Mouse (Mus musculus) right cerebral cortex, postnatal 25 days (tissue): ENCODE measurements around the gene Ppp1r9a.

Experiments
- DNase-seq: peaks from one replicate; pipeline ENCODE4 v3.0.0; 2022

Gene Ppp1r9a

DNA sequence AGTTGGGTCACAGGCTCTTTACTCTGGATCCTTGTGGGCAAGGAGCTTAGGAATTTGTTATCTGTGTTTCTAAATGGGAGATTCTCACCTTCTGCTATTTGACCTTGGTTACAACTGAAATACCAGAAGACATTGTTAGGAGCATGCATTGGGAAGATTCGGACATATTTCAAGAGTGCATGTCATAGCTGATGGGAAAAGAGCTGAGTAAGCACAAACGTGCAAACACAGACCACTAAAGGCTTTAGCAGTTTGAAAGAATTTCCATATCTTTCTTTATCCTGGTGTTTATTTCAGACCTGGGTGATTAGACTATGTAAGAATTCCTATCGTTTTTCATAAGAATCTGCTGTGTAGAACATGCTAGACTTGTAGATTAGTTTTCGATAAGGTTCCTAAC, 59.5 kb downstream of the Ppp1r9a start:
- DNase-seq = no peak

DNA sequence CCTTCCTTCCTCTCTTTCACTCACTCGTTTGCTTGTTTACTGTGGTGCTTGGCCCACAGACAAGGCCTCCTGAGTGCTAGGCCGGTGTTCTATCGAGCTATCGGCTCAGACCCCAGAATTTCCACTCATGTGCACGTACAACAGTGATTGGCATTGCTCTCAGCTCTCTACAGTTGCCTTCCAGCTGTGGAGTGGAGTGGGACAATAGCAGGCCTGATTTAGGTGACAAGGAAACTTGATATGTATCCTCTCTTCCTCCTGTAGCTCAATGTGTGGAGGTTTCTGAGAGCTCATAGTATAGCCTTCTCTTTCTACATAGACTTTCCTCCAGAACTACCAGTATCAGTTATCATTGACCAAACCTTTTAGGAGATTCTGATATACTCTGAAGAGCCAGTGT, 60.3 kb downstream of the Ppp1r9a start:
- no peak for DNase-seq

DNA sequence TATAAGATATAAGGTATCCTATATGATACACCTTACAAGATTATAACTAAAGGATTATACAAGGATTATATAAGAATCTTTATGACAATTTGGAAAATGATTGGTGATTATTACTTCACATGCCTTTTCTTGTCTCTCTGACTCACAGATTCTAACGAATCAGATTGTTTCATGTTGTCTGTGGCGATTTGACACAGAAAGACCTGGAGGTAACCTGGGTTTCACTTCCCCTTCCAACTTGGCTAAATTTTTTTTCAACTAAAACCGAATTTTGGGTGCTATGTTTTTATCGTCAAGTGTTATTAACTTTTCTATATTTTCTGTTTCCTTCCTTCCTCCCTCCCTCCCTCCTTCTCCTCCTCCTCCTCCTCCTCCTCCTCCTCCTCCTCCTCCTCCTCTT, 64.5 kb downstream of the Ppp1r9a start:
- no peak for DNase-seq

DNA sequence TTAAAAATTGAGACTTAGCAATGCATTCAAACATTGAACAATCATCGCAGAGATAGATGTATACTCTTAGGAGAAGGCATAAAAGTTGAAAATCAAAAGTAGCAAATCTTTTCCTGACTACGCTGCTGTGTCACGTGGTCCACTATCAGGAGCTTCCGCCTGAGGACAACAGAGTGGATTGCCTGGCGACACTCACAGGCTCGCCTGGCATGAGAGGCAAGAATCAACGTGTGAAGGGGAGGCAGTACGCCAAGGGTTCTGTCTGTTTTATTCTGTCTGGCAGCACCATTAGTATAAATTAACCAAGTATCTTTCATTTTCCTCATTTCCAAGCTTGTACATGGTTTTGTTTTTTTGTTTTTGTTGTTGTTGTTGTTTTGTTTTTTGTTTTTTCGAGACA, 68.5 kb downstream of the Ppp1r9a start:
- DNase-seq = no peak

DNA sequence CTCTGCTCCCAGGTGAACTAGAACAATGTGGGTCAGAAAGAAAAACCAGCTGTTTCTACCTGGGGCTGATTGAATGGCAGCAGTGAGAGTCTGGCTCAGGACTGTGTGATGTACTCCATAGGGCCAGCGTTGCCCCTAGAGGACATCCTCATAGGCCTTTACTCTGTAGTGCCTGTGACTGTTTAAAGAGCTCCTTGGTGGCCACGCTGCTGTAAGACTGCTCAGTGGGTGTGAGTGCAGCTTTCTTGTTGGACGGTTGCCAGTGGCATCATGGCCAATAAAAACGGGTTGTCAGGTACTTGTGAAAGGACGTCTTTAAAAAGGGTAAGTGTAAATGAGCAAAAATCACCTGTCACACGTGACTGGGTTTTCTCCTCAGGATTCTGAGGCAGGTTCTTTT, 70.1 kb downstream of the Ppp1r9a start:
- DNase-seq = no peak

DNA sequence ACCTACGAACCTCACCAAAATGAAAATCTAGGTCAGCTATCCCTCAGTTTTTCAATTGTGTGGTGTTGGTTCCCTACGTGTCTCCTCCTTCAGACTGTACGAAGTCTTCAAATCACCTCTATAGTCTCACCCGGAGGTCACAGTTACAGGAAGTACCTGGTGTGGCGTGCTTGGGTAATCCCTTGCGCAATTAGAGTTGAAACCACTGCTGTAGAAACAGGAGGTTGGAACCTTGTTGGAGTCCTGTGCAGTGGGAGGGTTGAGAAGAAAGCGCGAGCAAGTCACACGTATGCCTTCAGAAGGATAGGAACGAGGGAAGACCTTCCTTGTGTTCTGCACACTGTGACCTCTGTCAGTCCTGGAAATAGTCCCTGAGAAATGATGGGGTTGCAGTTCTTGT, 70.6 kb downstream of the Ppp1r9a start:
- DNase-seq = no peak

DNA sequence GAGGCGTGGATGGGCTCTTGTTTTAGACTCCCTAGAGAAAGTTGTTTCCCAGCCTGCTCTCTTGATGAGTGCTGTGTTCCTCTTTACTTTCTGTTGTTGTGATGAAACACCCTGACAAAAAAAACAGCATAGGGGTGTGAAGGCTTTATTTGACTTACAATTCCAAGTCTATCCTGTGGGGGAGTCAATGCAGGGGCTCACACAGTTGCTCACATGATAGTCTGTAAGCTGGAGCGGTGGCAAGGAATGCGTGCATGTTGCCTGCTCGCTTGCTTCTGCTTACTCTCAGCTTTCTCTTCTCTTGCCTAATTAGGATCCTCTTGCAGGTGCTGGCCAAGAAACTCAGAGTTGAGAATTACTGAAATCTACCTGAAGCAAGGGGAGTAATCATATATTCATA, 74.8 kb downstream of the Ppp1r9a start:
- DNase-seq = no peak

DNA sequence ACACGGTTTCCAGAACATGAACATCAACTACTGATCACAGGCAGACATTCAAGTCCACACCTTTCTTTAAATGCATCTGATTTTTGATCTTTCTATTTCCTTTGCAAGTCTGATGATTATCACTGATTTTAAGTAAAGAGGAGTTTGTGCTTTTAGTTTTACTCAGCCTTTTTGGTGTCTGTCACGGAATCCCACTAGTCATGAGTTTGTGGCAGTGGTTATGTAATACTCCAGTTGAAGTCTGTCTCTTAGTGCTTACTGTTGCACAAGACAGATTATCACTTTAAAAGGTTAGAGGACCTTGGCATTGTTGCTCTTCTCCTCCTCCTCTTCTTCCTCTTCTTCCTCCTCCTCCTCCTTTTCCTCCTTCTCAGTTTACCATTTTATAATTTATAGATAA, 75.5 kb downstream of the Ppp1r9a start:
- no peak for DNase-seq

DNA sequence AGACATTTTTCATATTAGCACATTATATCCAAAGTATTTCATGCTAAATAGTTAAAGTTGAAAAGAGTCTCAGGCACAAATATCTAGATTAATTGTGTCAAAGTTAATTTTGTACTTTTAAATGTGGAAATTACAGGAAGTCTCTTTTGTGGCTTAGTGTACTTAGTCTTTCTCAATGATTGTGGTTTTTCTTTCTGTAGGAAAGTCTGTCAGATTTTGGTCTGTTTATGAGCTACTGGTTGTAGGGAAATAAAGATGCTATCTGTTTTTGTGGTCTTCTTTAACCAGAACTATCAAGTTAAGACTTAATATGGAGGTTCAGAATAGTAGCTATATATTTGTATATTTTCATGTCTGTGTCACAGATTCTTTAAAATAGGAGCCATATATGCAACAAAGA, 76.2 kb downstream of the Ppp1r9a start:
- no peak for DNase-seq

DNA sequence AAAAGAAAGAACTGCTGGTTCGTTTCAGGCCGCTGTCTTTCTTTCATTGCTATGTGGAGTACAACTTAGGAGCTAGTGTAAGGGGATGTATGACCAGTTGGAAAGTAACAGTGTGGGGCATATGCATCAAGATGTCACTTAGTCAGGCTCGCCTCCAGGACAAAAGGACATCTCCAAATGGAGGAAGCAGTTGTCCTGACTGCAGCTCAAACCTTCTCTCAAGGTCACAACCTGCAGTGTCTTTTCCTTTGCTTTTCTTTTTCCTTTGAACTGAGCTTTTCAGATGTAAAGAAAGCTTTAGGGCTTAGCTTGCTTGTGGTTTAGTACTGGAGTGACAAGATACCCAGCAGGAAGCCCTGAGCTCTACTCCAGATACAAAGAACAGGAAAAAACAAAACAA, 77.4 kb downstream of the Ppp1r9a start:
- DNase-seq = no peak

DNA sequence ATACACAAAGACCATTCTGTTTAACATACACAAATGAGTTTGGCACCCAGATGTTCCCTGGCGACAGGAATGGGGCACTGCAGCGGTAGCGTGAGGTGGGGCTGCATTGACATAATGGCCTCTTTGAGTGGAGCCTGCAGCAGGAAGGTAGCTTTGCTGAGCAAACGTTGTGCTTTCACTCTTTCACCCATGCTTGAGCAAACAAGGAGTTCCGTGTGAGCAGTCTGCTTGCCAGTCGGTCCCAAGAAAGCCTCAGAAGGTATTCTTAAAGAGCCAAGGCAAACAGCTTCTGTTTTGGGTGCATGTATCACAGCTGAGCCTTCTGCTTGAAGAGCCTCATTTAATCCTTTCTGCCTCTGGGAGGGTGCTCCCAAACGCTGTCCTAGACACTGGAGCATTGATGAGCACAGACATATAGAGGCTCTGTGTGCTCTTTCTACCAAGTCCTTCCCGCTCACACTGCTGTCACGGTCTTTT, 80.0 kb downstream of the Ppp1r9a start:
- no peak for DNase-seq

DNA sequence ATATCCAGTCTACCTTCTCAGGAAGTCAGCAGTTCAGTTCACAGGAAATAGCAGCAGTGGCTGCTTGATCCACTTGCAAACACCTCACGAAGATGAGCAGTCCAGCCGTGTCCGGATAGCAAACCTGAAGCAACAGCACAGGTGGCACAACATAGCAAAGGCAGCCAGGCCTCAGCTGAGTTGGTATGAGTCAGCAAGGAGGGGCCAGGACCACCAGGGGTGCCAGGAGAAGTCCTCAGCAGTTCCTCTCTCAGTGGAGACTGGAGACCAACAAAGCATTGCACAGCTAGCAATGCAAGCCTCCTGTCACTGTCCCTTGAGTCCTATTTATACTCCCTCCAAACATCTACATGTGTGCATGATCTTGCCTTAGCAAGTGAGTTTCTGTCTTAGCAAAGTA, 83.0 kb downstream of the Ppp1r9a start:
- DNase-seq = no peak

DNA sequence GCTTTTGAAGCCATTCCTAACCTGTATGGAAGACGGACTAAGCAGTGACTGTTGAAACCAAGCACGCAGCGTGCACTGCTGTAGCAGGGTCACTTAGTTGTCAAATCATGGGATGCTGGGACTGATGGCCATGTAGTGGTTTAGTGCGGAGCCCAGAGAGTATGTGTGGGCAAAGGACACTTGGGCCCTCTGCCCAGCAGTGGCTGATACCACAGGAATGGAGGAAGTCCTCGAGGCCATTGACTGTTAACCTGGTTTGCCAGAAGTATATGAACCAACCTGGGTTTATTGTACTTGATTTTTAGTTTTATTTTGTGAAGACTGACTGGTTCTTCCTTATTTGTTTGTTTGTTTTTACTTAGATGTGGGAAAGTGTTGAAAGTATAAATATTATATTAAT, 84.4 kb downstream of the Ppp1r9a start:
- DNase-seq = no peak

DNA sequence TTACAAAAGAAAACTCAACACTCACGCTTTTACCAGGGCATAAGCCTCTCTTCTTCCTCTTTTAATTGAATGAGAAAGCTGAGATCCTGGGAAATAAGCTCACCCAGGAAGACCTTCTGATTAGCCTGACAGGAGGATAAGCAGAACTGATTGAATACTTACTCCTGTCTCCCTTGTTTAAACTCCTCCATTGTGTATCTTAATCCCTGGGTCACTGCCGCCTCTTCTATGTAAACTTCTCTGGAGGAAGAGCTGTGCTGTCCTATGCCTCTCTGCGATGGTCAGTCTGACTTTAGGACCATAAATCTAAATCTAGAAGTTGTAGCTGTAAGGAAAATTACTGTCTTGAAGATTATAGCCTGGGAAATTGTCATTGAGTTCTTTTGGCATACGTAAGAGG, 86.0 kb downstream of the Ppp1r9a start:
- no peak for DNase-seq

DNA sequence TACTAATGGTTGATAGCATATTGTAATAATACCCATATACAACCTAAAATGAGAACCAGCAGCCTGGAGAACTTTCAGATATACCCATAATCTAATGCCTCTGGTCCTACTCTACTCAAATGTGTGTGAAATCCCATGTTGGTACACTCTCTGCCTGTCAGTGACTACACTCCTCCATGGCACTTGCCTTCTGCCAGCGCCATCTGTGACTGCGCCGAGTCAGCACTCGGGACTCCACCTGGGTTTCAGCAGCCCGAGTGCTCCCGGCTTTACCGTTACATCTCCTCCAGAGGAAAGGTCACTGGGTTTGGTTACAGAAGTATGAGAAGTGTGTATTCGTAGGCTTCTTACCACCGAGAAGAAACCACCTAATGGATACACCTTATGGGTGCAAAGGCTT, 89.6 kb downstream of the Ppp1r9a start:
- no peak for DNase-seq

DNA sequence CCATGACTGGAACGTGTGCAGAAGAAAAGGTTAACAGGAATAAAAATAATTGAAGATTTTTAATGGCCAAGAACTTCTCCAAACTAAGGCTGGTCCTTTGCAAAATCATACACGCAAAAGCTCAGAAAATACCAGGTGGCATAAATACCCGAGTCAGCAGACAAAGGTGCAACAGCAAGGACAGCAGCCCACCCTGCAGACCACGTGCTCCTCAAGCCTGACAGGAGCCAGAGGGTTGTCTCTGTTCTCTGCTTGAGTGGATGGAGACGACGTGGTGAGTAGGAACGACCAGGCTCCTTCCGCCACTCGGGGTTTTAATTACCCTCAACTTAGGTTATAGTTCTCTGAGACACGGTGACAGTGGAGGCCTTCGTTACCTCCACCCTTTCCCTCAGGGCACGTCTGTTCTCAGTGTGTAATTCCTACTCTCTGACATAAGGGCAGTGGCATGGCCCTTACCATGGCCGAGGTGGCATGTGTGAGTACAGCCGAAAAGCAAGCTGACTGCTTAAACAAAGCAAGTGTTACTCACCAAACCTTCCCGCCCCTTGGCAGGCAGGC, 91.0 kb downstream of the Ppp1r9a start:
- DNase-seq = no peak

DNA sequence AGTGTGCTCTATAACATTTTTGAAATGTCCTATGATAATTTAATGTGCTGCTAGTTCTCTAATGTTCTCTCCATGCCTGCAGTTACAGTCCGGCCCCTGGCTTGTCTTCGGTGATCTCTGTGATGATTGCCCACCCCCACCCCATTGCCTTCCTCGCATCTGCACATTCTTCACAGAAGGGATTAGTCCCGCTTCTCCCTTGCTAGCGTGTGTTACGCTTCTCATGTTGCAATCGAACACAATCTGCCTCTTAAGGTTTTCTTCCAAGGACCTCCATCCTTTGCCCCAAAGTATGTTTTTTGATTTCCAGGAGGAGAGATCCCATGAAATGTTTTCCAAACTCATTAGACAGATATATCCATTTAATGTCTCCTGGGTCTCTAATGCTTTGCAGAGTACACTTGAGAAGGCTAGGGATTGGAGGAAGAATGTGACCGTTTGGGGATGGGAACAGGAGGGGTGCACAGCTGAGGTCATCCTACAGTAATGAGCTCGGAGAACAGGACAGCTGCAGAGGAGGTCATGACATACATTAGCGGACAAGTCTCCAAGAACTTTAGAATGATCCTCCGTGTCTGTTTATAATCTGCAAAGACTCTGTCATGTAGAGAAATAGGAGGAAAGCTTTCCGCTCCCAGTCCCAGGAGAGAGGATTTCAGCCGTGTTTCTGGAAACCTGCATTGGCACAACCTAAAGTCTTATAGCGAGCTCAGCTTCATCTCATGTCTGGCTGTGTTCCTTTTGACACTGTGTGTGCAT, 91.6 kb downstream of the Ppp1r9a start:
- no peak for DNase-seq

DNA sequence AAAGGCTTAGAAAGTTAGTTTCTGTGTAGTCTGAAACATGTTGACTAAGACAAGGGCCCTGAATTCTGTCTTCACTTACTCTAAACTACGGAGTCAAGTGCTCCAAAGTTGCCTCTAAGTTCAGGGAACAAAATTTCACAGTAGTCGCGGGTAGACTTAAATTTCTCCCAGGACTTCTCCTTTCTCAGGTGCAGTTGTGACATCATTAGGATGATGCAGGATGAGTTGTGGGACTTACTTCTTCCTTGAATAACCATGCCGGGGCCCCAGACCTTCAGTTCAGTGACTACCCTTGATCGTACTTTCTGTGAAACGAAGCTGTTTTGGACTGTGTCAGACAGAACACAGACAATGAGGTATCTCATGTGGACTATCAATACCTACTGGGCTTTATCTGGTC, 94.9 kb downstream of the Ppp1r9a start:
- no peak for DNase-seq

DNA sequence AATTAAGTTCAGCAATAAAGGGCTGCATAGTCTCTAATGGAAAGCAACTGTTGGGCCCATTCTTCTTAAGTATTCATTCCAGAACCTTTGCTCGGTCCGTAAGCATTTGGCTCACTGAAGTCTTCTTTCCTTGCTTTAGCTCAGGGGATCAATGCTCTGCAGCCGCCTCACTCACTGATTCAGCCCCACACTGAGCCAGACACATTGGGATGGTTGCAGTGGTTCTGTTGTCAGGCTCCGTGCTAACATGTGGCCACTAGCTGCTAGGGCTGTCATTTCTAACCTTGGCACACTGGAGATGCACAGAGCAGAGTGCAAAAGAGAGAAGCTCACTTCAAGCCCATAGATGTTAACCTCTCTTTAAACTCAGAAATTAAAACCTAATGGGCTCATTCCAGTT, 96.2 kb downstream of the Ppp1r9a start:
- DNase-seq = no peak

DNA sequence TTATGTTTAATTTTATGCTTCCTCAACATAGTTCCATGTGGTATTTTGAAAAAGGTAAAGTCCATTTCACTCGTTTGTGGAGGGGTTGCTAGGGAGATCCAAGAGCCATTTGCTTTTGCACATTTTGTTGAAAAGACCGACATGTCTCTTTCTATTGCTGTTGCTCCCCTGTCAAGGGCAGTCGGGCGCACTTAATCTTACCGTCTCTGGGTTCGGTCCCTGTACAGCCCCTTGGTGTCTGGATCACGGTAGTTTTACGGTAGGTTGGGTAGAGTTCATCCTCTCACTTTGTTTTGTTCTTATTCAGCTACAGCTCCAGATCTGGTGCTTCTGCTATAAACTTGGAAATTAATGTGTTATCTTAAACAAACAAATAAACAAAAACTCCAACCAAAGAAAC, 98.1 kb downstream of the Ppp1r9a start:
- no peak for DNase-seq

DNA sequence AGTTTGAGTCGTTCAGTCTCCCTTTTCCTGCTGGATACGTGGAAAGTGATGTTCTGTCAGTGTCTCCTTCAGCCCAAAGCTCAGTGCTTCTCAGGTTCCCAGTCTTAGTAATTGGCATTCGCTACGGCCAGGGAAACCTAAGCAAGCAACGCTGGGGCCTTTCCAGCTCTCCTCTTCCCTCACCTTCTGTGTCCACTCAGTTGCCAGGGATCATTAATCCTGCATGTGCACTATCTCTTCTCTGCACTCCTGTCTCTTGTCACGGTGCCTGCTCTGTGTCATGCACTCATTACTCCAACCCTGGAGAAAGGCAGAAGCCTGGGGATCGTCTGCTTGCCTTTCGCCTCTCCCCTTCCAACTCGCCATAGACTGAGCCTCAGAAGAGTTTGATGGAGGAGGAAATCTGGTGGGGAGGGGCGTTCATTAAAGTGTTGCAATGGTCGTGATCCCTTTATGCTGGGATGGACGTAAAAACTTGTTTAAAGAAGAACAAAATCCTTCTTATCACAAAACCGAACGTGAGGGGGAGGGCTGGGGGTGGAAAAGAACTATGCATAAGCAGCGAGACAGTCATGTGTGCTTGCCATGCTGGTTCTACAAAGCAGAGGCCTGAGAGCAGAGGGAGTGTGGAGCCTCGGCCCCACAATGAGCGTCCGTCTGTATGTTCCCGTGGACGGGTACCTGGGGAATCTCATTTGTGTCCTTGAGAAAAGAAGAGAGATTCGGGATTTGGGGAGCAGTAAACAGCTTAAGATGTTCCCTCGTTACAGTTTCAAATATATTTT, 103.0 kb downstream of the Ppp1r9a start:
- DNase-seq = no peak

DNA sequence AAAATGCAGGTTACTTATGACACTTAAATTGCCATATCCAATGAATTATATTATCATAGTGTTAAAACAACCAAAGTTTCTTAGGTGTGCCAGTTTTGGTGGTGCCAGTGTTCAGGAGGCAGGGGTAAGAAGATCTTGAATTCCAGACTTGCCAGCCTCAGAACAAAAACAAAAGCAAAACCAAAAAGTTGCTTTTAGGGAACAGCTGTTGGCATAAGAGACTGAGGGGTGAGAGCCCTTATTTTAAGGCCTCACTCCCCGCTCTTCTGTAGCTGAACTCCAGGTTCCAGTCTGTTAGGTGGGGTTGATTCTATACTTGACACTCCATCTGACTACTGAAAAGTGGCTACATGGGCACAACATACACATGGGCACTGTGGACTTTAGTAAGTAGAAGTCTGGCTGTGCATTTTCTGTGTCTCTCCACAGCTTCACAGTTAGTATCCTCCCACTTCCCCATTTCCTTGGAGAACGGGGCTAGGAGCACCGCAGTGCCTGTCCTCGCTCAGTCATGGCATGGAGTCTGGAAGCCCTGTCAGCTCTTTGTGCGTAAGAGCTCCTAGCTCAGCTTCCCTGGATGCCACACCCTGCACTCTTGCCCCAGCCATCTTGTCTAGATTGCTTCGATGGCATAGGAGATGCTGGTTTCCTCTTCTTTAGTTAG, 103.7 kb downstream of the Ppp1r9a start:
- no peak for DNase-seq

DNA sequence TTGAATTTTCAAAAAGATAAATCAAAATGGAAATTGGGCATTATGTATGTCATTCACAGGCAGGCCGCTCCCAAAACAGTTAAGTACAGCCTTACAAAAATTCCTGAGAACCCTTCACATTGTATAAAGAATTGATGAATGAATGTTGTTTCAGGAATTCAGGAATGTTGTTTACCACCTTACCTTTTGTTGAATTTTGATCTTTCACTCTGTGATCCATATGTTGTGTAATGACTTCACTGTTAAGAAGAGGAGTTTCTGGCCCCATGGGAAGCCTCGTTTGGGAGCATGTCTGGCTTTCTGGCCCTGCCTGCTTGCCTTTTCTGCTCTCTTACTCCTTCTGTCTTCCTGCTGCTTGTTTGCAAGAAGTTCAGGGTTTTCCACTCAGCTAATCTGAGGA, 105.4 kb downstream of the Ppp1r9a start:
- DNase-seq = no peak

DNA sequence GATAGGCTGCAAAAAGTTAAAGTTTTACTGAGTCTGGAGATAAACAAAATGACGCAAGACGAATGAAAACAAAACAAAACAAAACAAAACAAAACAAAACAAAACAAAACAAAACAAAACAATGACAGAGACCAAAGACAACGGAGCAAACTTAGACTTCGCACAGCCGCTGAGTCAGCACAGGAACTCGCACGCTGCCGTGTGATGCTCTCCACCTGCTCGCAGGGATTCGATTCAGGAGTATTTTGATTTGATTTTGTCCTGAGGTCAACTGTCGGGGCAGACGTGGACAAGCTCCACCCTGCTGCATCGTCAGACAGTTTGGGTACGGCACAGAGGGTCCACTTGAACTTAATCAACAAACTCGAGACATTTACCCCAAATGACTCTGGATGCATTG, 105.9 kb downstream of the Ppp1r9a start:
- DNase-seq = no peak
